Mouse (Mus musculus) frontal cortex, adult (tissue): ENCODE measurements at regions not wholly inside any gene's neighbourhood (a gene's known extent, or its start where the extent isn't known, plus 50 kb on each side); places are given as distances from the start of the nearest gene placed in this dataset.

Source experiments
- ATAC-seq: cut with Nextera tagmentation; 2 replicates; pipeline ENCODE4 v1.9.2; 2017; ENCODE audit warnings: mild to moderate bottlenecking, moderate library complexity, mixed read lengths; ENCODE audit not compliant: low TSS enrichment

DNA sequence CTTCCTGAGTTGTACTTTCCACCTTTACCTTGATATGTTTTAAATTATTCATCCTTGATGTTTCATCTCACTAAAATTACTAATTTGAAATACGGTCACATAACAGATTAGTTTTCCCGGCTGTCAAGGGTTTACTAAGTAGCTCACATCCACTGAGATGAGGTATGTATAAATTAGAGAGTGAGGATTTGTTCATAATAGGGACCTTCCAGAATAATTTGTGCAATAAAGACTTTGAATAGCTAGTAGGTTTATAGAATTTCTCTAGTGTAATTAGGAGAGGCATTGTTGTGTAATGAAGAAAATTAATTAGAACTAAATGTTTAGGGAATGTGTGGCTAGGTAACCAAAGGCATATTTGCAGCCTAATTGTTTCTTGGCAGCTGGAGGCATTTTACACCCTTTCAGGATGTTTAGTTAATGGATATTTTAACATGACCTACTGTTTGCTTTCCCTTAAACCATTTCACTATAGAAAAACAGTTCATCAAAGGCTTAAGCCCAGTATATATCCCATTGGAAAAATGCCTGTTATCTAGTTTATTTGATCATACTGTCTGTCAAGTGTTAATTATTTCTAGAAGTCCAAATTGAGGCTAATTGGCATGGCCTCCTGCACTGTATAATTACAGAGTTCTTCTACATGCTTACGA is 70.8 kb downstream of the Mat2b start:
- no peak for ATAC-seq

DNA sequence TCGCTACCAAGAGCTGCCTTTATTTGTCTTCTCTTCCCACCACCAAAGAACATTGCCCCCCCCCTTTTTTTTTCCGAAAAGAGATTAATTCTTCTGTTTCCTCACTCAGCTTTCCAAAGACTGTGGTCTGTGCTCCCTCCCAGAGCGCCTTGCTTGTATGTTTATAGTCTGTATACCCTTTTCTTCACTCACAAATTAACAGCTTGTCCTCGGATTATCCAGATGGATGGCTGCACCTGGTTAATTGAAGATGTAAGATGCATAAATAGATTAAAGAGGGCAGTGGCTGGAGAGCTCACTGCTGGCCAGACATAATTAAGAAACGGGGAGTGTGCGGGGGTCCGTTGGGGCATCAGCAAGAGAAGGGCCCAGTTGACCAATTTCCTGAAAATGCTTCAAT is 75.0 kb downstream of the Mat2b start:
- ATAC-seq = no peak

DNA sequence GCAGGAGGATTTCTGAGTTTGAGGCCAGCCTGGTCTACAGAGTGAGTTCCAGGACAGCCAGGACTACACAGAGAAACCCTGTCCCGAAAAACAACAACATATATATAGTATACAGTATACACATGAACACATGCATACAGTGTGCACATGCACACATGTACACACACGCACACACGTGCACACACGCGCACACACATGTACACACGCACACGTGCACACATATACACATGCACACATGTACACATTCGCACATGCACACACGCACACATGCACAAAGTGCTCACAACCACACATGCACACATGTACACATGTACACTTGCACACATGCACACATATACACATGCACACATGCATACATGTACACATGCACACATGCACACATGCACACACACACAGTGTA is 92.0 kb downstream of the Mat2b start:
- ATAC-seq = no peak

DNA sequence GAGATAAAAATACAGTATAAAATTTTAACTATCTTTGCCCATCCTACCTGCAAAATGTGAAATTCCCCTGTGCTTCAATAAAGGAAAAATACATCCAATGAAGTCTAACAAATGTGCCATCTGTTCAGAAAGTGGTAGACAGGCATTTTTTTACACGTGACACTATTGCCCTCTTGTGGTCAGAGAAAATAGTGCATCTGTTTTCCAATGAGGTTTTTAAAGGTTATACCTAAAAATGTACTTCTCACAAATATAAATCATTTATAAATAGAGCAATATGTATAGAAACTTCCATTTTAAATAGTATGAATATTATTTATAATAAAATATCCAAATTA is 93.5 kb downstream of the Mat2b start:
- peak; percentile 54; the same call in 1 of the 2 replicates for ATAC-seq

DNA sequence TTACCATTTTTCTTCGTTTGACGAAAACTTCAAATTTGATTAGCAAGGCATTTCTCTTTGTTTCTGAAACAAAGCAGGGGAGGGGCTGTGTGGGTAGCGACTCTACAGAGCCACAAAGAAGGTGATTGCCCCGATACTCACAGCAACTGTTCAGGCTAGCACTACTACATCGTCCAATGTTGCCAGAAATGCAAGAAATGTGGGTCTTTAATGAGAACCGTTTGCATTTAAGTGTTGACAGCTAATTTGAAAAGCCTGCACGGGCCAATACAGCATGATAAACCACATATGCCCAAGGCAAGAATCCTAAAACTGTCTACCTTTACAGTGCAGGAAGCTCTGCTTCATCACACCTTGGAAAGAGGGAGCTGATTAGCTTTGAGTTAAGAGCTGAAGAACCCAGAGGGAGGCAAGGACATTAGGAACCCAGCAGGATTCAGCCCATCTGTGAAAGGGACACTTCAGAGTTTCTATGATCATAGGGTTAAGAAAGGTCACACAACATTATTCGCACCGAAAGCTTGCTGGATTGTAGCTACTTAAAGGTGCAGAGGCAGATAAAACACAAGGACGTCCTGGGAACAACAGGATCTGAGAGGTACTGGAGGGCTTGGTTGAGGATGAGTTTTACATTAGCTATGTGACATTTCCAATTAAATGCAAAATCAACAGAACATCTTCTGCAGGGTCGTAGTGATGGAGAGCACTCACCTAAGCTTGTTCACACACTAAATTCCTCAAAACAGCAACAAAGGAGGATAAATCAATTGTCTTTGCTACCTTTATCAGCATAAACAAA is 94.0 kb downstream of the Mat2b start:
- ATAC-seq = peak; percentile 25

DNA sequence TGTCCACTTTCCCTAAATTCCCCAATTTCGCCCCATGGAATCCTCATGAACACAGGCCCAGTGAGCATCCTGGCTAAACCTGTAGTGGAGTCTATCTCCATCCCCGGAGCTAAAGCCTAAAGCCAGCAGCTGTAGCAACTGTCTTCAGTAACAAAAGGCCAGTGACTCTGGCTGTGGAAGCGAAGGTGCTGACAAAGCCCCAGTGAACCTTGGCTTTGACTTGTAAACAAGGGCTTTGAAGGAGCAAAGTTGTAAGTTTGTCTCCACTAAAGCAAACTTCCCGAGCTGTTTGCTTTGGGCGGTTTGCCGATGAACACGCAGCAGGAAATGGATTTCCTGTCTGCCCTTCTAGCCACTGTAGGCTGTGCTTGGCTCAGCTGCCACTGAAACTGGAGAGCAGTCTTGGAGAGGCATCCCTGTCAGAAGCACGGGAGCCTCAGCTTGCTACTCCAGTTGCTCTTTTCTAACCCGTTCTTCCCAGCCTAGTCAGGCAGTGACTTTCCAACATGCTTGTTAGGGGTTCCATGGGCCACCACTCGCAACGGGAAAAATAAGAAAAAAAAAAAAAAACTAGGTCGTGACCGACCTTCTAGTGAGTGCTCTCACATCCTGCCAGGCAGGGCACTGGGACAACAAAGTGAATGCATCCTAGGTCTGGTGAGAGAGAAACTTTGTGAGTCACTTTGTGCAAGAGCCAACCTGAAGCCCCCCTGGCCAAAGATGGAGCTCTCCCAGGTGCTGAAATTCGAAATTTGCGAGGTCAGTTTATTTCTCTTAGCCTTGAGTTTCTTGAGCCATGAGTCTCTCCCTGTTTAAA is 94.8 kb downstream of the Mat2b start:
- peak; percentile 75 for ATAC-seq

DNA sequence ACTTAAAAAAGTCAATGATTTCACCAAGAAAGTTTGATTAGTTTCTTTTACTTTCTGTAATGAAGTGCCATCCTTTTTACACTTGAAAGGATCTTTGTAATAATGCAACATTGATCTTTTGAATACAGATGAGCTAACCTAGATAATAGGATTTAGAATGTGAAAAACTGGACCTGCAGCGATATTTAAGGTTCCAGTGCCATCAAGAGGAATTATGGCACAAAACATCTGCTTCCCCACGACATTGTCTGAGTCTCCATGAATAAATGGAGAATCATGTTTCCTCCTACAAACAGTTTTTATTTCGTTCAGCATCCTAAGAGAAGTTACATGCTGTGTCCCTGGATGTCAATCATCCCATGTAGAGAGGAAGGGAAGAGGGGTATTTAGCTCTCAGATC is 98.7 kb downstream of the Mat2b start:
- ATAC-seq = peak; percentile 68

DNA sequence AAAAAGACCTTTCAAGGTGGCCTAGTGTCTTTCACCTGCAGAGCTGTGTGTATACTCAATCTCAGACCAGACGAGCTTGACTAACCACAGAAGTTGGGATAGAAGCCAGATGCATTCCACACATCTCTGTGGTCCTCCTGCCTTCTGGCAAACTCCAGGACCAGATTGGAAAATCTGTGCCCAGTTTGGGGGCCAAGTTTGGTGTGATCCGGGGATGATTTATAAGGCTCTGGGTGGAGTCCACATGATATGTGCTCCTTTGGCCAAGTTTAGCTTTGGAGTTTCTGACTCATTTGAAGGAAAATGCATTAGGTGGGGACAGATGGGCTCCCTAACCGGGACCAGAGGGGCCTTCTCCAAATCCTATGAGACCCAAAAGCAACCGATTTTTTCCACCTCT is 102.9 kb downstream of the Mat2b start:
- ATAC-seq = no peak

DNA sequence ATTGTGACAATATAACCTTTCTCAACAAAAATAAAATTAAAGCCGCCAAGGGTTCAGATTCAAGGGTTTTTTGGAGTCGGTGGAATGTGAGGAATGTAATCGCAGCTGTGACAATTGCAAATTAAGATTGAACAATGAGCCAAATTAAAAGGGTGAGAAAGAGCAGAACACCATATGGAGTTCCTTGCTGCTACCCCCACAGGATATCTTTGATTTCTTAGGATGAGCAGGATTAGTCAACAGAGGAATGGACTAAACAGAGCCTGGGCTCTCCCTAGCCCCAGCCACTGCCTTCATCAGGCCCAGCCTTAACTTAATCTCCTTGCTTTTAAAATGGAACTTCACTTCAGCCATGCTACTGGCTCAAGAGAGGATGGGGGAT is 121.3 kb downstream of the Mat2b start:
- peak; percentile 72 for ATAC-seq

DNA sequence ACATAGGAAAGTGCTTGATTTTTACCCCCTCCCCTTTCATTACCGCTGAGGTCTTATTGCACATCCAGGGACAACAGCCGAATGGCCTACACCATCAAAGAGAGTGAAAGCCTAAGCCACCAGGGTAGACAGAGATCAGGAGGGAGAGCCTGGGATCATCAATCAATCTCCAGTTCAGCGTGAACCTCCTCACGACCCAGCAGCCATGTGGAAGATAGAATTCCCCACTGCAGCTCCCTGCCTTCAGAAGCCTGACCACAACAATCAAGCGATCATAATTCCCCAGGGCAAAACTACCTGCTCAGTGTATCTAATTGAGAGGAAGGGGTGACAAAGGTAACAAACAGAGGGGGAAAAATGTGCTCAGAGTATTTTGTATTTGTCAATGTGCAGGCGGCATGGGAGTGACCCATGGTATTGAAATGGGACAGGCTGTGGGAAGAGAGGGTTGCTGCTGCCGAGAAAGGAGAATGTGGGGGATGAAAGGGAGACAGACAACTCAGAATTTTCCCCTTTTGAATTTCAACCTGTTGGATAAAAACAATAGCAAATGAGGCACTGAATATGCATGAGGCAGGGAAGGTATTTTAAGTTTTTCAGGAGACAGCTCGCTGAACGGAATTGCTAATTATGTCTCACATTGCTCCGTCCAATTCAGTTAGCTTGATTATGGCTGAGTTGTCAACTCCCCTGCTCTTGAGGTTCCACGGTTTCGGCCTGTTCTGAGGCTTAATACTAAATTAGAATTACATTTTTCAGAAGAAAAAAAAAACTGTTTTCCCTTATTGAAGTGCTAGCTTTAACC is 121.8 kb downstream of the Mat2b start:
- ATAC-seq = peak; percentile 90

DNA sequence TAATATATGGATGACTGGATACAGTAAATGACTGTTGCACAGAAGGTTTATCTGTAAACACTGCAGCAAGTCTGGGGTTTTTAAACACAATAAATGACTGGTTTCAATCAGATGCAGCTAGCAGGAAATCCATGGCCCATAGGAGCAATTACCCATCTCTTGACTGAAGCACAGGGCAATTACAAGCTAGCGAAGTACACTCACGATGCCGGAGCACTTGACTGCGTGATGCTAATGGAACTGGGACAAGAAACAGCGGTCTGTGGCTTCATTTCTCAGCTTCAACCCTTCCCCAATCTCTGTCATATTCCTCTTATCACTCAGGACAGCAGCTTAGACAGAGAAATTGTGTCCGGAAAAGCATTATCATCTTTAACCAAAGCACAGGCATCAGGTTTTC is 132.1 kb downstream of the Mat2b start:
- no peak for ATAC-seq

DNA sequence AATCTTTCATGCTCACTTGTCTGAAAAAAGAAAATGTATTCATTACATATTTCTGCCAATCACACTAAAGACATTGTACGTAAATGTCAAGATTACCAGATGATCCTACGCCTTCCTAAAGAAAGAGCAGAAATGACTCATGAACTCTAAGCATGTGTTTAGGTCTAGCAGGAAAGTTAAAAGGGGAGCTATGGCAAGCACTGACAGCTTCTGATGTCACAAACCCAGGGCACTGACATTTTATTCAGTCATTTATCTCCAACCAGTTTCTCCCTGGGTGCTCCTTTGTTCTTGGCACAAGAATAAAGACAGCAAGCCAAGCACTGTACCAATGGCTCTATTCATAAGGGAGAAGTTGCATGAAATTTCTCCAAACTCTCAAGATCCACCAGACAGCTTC is 133.0 kb downstream of the Mat2b start:
- peak; percentile 58 for ATAC-seq

DNA sequence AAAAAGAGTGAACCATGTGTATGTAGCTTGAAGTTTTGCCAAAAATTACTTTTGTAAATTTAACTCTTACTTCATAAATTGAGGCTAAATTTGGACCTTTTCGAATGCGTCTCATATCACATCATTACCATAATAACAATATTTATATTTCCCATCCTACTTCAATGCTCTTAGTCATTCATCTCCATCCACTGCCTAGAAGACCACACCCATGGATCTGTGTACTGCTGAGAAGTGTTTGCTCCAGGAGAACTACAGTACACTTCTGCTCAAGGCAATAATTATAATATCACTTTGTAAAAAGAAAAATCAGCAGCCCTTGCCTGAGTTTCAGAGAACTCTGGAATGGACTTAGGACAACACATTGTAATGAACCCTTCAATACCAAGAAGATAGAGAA is 133.6 kb downstream of the Mat2b start:
- no peak for ATAC-seq

DNA sequence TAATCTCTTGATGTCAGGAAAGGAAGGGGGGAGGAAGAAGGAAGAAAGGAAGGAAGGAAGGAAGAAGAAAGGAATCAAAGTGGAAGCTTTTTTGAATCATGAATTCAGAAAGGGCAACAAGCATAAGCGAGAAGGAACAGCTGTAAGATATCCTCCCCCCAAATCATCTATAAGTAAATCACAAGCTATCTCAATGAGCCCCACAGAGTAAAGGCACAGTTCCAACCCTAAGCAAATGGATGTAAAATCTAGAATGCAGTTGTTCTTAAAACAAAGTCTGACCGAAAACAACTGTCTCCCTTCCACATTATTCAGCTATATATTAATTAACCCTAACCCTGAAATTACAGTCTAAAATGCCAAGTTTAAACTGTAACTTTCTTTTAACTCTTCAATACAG is 136.5 kb downstream of the Mat2b start:
- ATAC-seq = no peak

DNA sequence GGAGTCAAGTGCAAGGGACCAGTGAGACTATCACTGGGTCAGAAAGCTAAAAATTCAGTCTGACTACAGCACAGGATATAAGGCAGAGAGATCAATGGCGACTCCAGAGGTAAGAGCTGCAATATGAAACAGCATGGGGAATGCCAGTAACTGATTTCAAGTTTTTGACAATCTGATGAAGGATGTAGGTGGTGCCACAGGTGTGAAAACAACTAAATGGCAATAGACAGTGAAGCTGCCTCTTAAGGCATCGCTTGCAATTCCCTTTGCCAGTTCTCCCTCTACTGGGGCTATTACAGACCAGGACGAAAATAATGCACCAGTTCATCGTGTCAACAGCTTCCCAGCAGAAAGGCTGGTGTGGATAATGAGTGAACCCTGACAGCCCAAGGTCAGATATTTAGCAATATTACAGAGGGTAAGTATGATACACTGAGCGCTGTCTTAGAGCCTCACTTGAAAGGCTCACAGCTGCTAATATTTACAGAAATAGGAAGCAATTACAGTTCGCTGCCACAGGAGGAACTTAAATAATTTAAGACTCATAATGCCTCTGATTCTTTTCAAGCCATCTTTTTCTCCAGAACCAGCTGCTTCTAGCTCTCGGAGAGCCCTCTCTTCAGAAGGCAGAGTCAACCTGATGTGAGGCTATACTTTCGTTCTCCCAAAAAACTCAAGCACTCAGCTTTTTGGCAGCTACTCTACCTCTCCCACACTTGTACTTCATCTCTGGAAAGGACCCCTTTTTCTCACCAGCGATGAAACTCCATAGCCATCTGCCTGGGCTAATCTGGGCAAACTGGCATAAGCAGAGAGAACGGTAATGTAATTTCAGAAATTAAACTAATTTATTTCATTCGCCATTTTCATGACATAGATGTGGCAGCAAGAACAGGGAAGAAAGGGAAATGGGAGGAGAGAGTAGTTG is 139.9 kb downstream of the Mat2b start:
- peak; percentile 72 for ATAC-seq

DNA sequence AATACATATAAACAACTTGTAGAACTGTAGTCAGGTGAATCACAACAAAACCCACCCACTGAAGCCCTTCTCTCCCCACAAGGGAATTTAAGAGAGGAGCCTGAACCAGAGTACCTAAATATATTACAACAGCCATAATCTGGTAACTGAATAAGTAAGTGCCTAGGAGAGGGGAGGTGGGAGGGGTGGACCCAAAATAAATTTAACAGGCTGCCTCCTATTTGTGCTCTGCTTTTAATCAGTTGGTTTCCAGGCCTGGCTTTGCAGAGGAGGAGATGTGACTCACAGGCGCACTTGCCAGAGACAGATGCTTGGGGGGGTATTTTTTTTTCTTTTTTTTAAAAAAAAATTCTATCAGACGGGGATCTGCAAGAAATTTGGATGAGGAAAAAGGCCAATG is 142.9 kb downstream of the Mat2b start:
- peak; percentile 84 for ATAC-seq

DNA sequence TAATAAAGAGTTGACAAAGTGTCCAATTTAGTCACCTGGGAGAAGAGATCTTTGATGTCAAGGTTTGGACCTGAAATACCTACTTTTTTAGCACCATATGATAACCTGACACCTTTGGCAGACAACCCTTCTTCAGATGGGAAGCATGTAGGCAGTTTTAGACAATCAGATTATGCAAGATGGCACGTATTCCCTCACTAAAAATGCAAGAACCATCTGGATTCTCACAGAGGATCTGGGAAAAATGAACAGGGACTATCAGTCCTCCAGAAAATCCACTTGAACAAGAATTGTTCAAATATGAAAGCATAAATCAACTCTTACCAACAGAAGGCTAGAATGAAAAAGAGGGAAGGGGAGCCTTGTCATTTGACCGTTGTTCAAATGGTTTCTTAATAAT is 148.4 kb downstream of the Mat2b start:
- peak; percentile 88 for ATAC-seq

DNA sequence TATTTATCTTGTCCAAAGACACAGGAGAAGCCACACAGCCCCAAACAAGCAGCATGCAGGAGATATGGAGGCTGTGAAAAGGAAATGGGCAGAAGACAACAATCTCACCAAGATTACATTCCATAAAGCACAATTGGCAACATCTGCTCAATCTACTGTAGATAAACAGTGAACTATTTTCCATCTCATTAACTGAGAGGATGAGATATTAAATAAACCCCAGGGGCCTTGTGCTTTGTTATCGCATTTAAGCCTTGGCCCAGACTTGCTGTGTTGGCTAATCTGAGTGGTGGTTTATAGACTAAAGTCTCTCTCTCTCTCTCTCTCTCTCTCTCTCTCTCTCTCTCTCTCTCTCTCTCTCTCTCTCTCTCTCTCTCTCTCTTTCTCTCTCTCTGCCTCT is 149.5 kb downstream of the Mat2b start:
- ATAC-seq = no peak

DNA sequence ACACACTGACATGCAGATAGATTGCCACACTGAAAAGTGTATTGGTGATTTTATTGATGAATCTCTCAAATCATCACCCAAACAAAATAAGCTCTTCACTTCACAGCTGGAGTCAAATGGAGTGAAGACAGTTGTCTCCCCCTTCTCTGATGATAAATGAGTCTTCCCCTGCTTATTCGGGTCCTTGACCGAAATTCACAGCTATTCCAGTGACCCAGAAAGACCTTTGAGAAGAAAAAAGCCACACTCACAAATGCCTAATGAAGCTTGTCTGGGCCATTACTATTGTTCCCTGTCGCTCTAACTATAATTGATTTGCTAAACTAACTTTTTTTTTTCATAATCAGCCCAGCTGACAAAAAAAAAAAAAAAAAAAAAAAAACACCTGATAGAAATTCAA is 154.8 kb downstream of the Mat2b start:
- ATAC-seq = no peak

DNA sequence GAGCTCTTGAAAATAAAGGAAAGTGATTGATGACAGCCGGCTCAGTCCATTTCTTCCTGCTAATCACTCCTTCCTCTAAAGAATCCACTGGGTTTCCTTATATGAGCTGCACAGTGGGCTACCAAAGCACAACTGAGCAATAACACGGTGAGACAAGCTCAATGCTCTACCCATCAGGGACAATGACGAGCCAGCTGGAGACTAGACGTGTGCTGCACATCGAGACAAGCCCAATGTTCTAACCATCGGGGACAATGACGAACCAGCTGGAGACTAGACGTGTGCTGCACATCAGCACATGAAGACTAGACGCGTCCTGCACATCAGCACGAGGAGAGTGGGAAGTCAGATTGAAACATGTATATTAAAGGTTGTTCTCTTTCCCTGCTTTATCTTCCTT is 155.2 kb downstream of the Mat2b start:
- no peak for ATAC-seq

DNA sequence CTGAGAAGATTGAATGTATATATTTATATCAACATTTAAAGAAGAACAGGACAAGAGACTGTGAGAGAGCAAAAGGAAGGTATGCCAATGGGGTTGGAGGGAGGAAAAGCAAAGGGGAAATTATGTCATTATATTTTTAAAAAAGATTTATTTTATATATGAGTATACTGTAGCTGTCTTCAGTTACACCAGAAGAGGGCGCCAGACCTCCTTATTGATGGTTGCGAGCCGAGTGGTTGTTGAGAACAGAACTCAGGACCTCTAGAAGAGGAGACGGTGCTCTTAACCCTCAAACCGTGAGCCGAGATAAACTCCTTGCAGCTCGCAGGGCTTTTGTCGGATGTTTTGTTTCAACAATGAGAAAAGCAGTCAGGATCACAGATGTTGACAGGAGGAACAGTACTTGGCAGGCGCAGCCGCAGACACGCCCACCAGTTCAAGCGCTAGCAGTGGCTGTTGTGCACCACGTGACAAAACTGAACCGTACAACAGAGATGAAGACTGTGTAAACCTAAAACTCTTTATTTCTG is 158.7 kb downstream of the Mat2b start:
- ATAC-seq = no peak
